Mouse (Mus musculus): Measurements from ENCODE around the gene Anln. TPM values are rescaled to one million over a fixed set of nuclear protein-coding genes. Genes with fewer than 3 reads are reported as not detected.
"Not testable (repeated sequence)": the region's sequence is repeated elsewhere in the genome, so short reads cannot be mapped to it uniquely, and the experiment has no call there.

Anln gene
- polyA plus RNA-seq, 1 experiment from 2014 or later = 47.9 TPM

GRCm38 (mm10) chr9:22420491-22420890 lies 31.5 kb upstream of the Anln start:
- ATAC-seq (ENCODE audit: extremely low read depth, insufficient number of reproducible peaks, low FRiP score, low TSS enrichment) = no peak
- 34% methylated on average over 7 of the region's 7 CpGs for WGBS
- H3K4me2 ChIP-seq = no peak overlapping the region
- no peak overlapping the region for H3K27ac ChIP-seq (replicated peaks)
- H3K4me3 ChIP-seq = no peak overlapping the region
- no peak overlapping the region for H3K9ac ChIP-seq
- H3K9me3 ChIP-seq = no peaks in the 10 kb centered on the region
- peaks cover 32% of the 10 kb centered on the region for H3K4me1 ChIP-seq
- no peaks in the 10 kb centered on the region for H3K27me3 ChIP-seq (replicated peaks)
- no peaks in the 10 kb centered on the region for H3K36me3 ChIP-seq

DNA sequence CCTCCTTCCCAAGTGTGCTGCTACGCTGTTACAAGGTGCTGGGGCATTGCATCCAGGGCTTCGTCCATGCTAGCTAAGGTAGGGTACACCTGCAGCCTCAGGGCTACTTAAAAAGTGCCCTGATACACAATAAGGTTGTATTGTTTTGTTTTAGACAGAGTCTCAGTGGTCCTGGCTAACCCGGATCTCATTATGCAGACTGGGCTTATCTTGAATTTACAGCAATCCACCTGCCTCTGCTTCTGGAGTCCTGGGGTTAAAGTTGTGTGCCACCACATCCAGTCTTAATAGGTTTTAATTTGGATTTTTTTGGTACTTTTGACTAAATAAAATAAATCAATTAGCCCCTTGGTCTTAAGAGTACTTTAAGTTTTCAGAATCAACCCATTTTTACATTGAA lies 30.9 kb upstream of the Anln start:
- no peak for ATAC-seq (ENCODE audit: extremely low read depth, insufficient number of reproducible peaks, low FRiP score, low TSS enrichment)
- H3K4me3 ChIP-seq = no peak overlapping the region
- H3K36me3 ChIP-seq = no peaks in the 10 kb centered on the region
- no peaks in the 10 kb centered on the region for H3K27me3 ChIP-seq (replicated peaks)
- no peak overlapping the region for H3K9ac ChIP-seq
- no peak overlapping the region for H3K27ac ChIP-seq (replicated peaks)
- no peak overlapping the region for H3K4me2 ChIP-seq
- H3K4me1 ChIP-seq = peaks cover 32% of the 10 kb centered on the region
- WGBS = 83% methylated on average over 3 of the region's 3 CpGs
- H3K9me3 ChIP-seq = no peaks in the 10 kb centered on the region

DNA sequence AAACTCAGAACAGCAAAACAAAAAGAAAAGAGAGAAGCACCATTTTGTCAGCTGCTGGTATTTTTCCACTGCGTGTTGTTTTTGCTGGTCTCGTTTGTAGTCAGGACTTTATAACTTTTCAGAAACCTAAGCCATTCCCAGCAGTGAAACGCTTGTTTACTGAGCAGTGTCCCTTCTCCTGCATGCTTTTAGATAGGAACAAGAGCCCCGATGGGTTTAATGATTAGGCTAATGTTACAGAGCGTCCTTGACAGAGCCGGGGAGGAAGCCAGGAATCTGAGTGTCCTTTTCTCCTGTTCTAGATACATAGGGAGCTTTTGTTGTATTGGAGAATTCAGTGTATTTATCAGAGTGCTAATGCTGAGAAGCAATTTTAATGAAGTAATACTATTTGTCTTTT lies 28.6 kb upstream of the Anln start:
- Histone ChIP-seq H3K27ac (replicated peaks) (no peak overlapping the region), H3K36me3 (no peaks in the 10 kb centered on the region), H3K4me1 (peaks cover 10% of the 10 kb centered on the region), H3K9ac (no peak overlapping the region), H3K9me3 (no peaks in the 10 kb centered on the region), H3K4me3 (no peak overlapping the region), H3K4me2 (no peak overlapping the region), H3K27me3 (replicated peaks) (0 out of 2 replicates have a peak, but pooled peaks cover 2% of the 10 kb centered on the region)
- WGBS = 46% methylated on average over 6 of the region's 6 CpGs
- ATAC-seq (ENCODE audit: extremely low read depth, insufficient number of reproducible peaks, low FRiP score, low TSS enrichment) = no peak

DNA sequence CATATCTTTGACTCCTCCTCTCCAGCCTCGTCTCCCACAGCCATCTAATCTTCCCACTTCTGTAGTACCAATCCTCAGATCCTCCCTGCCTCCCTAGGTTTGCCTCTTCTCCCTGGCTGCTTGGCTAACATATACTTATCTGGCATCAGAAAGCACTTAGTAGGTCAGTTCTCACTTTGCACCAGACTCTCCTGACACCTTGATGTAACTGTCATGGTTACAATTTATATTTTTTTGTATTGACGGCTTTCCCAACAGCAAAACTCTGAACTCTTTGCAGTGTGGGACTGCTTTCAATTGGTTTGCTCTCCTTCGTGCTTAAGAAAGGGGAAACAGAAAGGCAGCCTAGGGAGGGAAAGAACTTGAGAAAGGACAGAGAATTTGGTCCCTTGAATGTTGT lies 27.2 kb upstream of the Anln start:
- no peak overlapping the region for H3K9ac ChIP-seq
- H3K4me2 ChIP-seq = no peak overlapping the region
- 0 out of 2 replicates have a peak, but pooled peaks cover 4% of the 10 kb centered on the region for H3K27me3 ChIP-seq (replicated peaks)
- H3K36me3 ChIP-seq = no peaks in the 10 kb centered on the region
- H3K27ac ChIP-seq (replicated peaks) = no peak overlapping the region
- H3K4me1 ChIP-seq = peaks cover 7% of the 10 kb centered on the region; the same call in 1 of the 2 replicates
- WGBS = 55% methylated on average over 3 of the region's 3 CpGs
- ATAC-seq (ENCODE audit: extremely low read depth, insufficient number of reproducible peaks, low FRiP score, low TSS enrichment) = no peak
- no peak overlapping the region for H3K4me3 ChIP-seq
- no peaks in the 10 kb centered on the region for H3K9me3 ChIP-seq

DNA sequence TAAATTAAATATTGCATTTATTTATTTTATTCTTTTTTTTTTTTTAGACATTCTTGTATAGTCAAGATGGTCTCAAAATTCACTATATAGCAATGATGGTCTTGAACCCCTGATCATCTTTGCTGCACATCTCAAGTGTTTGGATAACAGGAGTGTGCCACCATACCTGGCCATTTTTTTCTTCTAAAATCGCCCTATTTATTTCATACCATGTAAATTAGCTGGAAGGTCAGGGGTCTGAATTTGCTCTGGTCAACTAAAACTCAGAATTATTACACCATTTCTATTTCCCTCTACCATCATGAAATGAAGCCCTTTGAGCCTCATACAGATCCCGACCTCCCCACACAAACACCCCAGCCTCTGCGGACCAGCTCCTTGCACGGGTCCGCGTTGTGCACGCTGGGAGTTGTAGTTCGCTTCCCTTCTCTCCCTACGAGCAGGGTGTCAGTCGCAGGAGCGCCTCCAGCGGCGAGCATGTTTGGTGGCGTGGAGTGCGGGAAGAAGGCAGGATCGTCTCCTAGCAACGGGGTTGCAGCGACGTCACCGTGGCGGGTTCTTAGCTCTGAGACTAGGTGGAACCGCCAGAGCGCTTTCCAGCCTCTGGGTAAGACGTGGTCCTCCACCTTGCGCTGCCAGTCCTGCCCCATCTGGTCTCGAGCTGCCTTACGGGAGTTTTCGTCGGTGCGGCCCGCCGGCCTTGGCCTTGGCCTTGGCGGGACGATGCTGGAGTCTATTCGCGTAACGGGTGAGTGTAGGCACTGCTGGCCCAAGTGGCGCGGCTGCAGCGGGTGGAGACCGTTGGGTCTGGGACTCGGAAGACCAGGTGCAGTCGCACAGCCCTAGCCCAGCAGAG lies 22.2 kb upstream of the Anln start, which contains the start of gene 9530077C05Rik:
9530077C05Rik (plus strand) TSS at position 512 of the 856 bp plus-strand sequence.
- Histone ChIP-seq H3K27me3 (replicated peaks) (0 out of 2 replicates have a peak, but pooled peaks cover 4% of the 10 kb centered on the region), H3K4me1 (0 out of 2 replicates have a peak, but pooled peaks cover 3% of the 10 kb centered on the region), H3K36me3 (no peaks in the 10 kb centered on the region), H3K9ac (peak within 1 kb of the TSS; percentile 84), H3K4me2 (peak within 1 kb of the TSS; percentile 84), H3K27ac (replicated peaks) (no peak within 1 kb of the TSS), H3K9me3 (no peaks in the 10 kb centered on the region), H3K4me3 (peak within 1 kb of the TSS; percentile 68)
- peak; percentile 94 for ATAC-seq (ENCODE audit: extremely low read depth, insufficient number of reproducible peaks, low FRiP score, low TSS enrichment)
- under 1% methylated on average over 43 of the region's 43 CpGs for WGBS

- H3K9me3 ChIP-seq = no peaks in the 10 kb centered on the region
- H3K27ac ChIP-seq (replicated peaks) = no peak overlapping the region
- 76% methylated on average over 7 of the region's 7 CpGs for WGBS
- H3K27me3 ChIP-seq (replicated peaks) = 0 out of 2 replicates have a peak, but pooled peaks cover 4% of the 10 kb centered on the region
- no peak for ATAC-seq (ENCODE audit: extremely low read depth, insufficient number of reproducible peaks, low FRiP score, low TSS enrichment)
- no peak overlapping the region for H3K4me2 ChIP-seq
- no peak overlapping the region for H3K9ac ChIP-seq
- 0 out of 2 replicates have a peak, but pooled peaks cover 3% of the 10 kb centered on the region for H3K4me1 ChIP-seq
- no peak overlapping the region for H3K4me3 ChIP-seq
- no peaks in the 10 kb centered on the region for H3K36me3 ChIP-seq
These were observed 20.5 kb upstream of the Anln start for GRCm38 (mm10) chr9:22409501-22409900.

GRCm38 (mm10) chr9:22408344-22408743 lies 19.4 kb upstream of the Anln start:
- H3K9ac ChIP-seq; H3K27ac ChIP-seq (replicated peaks); H3K4me1 ChIP-seq; H3K36me3 ChIP-seq; H3K4me3 ChIP-seq; H3K4me2 ChIP-seq; ATAC-seq (ENCODE audit: extremely low read depth, insufficient number of reproducible peaks, low FRiP score, low TSS enrichment); H3K27me3 ChIP-seq (replicated peaks); H3K9me3 ChIP-seq: not testable (repeated sequence)
- 8% methylated on average over 4 of the region's 4 CpGs for WGBS

GRCm38 (mm10) chr9:22407633-22408032 lies 18.6 kb upstream of the Anln start:
- not testable (repeated sequence) for H3K4me1 ChIP-seq; H3K9ac ChIP-seq; H3K4me3 ChIP-seq; H3K27ac ChIP-seq (replicated peaks); H3K27me3 ChIP-seq (replicated peaks); ATAC-seq (ENCODE audit: extremely low read depth, insufficient number of reproducible peaks, low FRiP score, low TSS enrichment); H3K36me3 ChIP-seq; H3K9me3 ChIP-seq; H3K4me2 ChIP-seq
- WGBS = 68% methylated on average over 4 of the region's 4 CpGs

DNA sequence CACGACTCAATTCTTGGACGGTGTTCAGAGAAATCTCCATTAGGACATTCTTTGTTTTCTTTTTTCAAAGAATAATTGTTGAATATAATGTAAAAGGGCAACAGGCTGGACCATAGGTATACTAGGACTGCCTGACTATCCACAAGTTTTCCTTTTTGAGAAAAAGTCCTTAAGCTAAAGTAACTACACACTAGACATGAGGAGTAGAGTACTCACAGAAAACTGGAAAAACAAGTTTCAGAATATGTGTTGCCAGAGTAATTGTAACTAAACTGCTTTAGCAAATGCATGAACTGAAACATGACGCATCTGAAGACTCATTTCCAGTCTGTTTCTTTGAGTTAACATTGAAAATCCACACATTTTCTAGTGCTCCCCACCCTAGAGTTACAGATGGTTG lies 16.4 kb upstream of the Anln start:
- H3K27ac ChIP-seq (replicated peaks) = no peak overlapping the region
- no peaks in the 10 kb centered on the region for H3K36me3 ChIP-seq
- no peak overlapping the region for H3K4me2 ChIP-seq
- ATAC-seq (ENCODE audit: extremely low read depth, insufficient number of reproducible peaks, low FRiP score, low TSS enrichment) = no peak
- no peak overlapping the region for H3K9ac ChIP-seq
- 76% methylated on average over 3 of the region's 3 CpGs for WGBS
- no peak overlapping the region for H3K4me3 ChIP-seq
- H3K27me3 ChIP-seq (replicated peaks) = no peaks in the 10 kb centered on the region
- no peaks in the 10 kb centered on the region for H3K4me1 ChIP-seq
- H3K9me3 ChIP-seq = no peaks in the 10 kb centered on the region

- not testable (repeated sequence) for H3K4me3 ChIP-seq; H3K4me2 ChIP-seq; H3K9ac ChIP-seq; H3K27ac ChIP-seq (replicated peaks); ATAC-seq (ENCODE audit: extremely low read depth, insufficient number of reproducible peaks, low FRiP score, low TSS enrichment); H3K27me3 ChIP-seq (replicated peaks); H3K4me1 ChIP-seq; H3K36me3 ChIP-seq; H3K9me3 ChIP-seq
- WGBS = 56% methylated on average over 2 of the region's 2 CpGs
These were observed 14.5 kb upstream of the Anln start for GRCm38 (mm10) chr9:22403501-22403900.

DNA sequence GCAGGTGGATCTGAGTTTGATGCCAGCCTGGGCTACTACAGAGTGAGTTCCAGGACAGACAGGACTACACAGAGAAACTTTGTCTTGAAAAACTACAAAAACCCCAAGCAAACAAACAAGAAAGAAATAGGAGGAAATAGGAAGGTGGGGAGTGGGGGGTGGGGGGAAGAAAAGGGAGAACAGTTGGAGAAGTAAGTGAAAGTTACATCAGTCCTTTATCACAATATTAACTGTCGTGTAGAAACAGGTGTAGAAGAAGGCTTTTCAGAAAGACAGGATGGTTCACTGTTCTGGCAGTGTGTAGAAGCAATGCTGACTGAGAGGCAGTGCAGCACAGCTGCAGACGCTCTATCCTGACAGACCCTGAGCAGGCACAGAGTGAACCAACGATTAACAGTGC lies 14.0 kb upstream of the Anln start:
- Histone ChIP-seq H3K27me3 (replicated peaks) (no peaks in the 10 kb centered on the region), H3K4me1 (no peaks in the 10 kb centered on the region), H3K27ac (replicated peaks) (no peak overlapping the region), H3K36me3 (no peaks in the 10 kb centered on the region), H3K4me3 (no peak overlapping the region), H3K9me3 (no peaks in the 10 kb centered on the region), H3K4me2 (no peak overlapping the region), H3K9ac (no peak overlapping the region)
- ATAC-seq (ENCODE audit: extremely low read depth, insufficient number of reproducible peaks, low FRiP score, low TSS enrichment) = no peak
- WGBS = 62% methylated on average over 3 of the region's 3 CpGs

GRCm38 (mm10) chr9:22402001-22402400 lies 13.0 kb upstream of the Anln start:
- Histone ChIP-seq H3K27me3 (replicated peaks) (no peaks in the 10 kb centered on the region), H3K4me1 (no peaks in the 10 kb centered on the region), H3K4me3 (no peak overlapping the region), H3K36me3 (no peaks in the 10 kb centered on the region), H3K27ac (replicated peaks) (no peak overlapping the region), H3K9me3 (no peaks in the 10 kb centered on the region), H3K4me2 (no peak overlapping the region), H3K9ac (no peak overlapping the region)
- 70% methylated on average over 6 of the region's 6 CpGs for WGBS
- ATAC-seq (ENCODE audit: extremely low read depth, insufficient number of reproducible peaks, low FRiP score, low TSS enrichment) = no peak
